Mouse (Mus musculus) CH12.LX (cell line): ENCODE data around the gene Neb. TPM values are rescaled to one million over a fixed set of nuclear protein-coding genes. Genes with fewer than 3 reads are reported as not detected.
A peak's percentile ranks its signal among the peaks of the same experiment; 100 is the strongest.

Experiments
- DNase-seq: peaks from one replicate; pipeline ENCODE4 v3.0.0-alpha.2; 2013; ENCODE audit errors: extremely low read depth
- H3K27ac ChIP-seq: 2 replicates; pipeline ENCODE4 v1.5.1; 2012; ENCODE audit warnings: low read depth, mild to moderate bottlenecking, control low read depth, moderate library complexity; ENCODE audit not compliant: insufficient read depth
- H3K27me3 ChIP-seq: replicated peaks from 2 replicates; pipeline ENCODE3; 2012; ENCODE audit warnings: inconsistent platforms
- H3K36me3 ChIP-seq, 2 experiments: replicated peaks in 1 of 2; 2 replicates each; pipeline versions ENCODE3 to v1.6.1; 2012; ENCODE audit warnings: inconsistent platforms in 1 of 2, low read length in 1 of 2, mild to moderate bottlenecking in 1 of 2, mixed read lengths in 1 of 2, moderate library complexity in 1 of 2; ENCODE audit not compliant: control insufficient read depth in 1 of 2, insufficient read depth in 1 of 2
- H3K4me1 ChIP-seq, 2 experiments: 2 replicates each; pipeline ENCODE4 v1.6.1; 2012; ENCODE audit warnings: inconsistent platforms in 1 of 2, moderate library complexity in 1 of 2; ENCODE audit not compliant: insufficient read depth in 2 of 2, control insufficient read depth in 1 of 2
- H3K4me2 ChIP-seq: 2 replicates; pipeline ENCODE4 v1.6.1; 2012; ENCODE audit warnings: low read depth, mild to moderate bottlenecking, control low read depth; ENCODE audit not compliant: poor library complexity, insufficient read depth, severe bottlenecking
- H3K4me3 ChIP-seq, 3 experiments: fragments of 150-350 bp in 1 of 3; sonication (generic) in 1 of 3; replicated peaks in 1 of 3; 2 replicates each; pipeline versions ENCODE3 to v1.5.1; 2011 to 2012; ENCODE audit warnings: low read depth in 2 of 3, low read length in 2 of 3, mild to moderate bottlenecking in 2 of 3, moderate library complexity in 2 of 3, control low read depth in 1 of 3, improper control_type of control experiment in 1 of 3, inconsistent platforms in 1 of 3, mixed read lengths in 1 of 3; ENCODE audit not compliant: poor library complexity in 1 of 3
- H3K79me2 ChIP-seq: replicated peaks from 2 replicates; pipeline ENCODE4 v1.6.1; 2012; ENCODE audit warnings: mild to moderate bottlenecking, moderate library complexity; ENCODE audit not compliant: control insufficient read depth, poor library complexity, insufficient read depth, severe bottlenecking; ENCODE audit errors: extremely low read depth
- H3K9ac ChIP-seq: 2 replicates; pipeline ENCODE4 v1.6.1; 2012; ENCODE audit warnings: low read depth, mild to moderate bottlenecking, control low read depth, moderate library complexity; ENCODE audit not compliant: insufficient read depth
- H3K9me3 ChIP-seq: replicated peaks from 2 replicates; pipeline ENCODE3; 2012; ENCODE audit warnings: low read length, inconsistent platforms, mixed read lengths
- BHLHE40 ChIP-seq: IDR thresholded peaks from 2 replicates; pipeline ENCODE4 v1.6.1; 2011; ENCODE audit warnings: mild to moderate bottlenecking, low read depth, low read length, improper control_type of control experiment
- CHD1 ChIP-seq: IDR thresholded peaks from 2 replicates; pipeline ENCODE4 v1.6.1; 2012; ENCODE audit warnings: low read depth, low read length, improper control_type of control experiment, inconsistent platforms
- CHD2 ChIP-seq: IDR thresholded peaks from 2 replicates; pipeline ENCODE4 v1.6.1; 2011; ENCODE audit warnings: low read length, improper control_type of control experiment
- CTCF ChIP-seq, 2 experiments: IDR thresholded peaks in 1 of 2; conservative IDR thresholded peaks in 1 of 2; 2 replicates each; pipeline ENCODE4 v1.5.1; 2011 to 2012; ENCODE audit warnings: low read depth in 2 of 2, low read length in 2 of 2, improper control_type of control experiment in 1 of 2, inconsistent platforms in 1 of 2, mild to moderate bottlenecking in 1 of 2, moderate library complexity in 1 of 2
- E2F4 ChIP-seq: IDR thresholded peaks from 2 replicates; pipeline ENCODE4 v1.6.1; 2011; ENCODE audit warnings: low read depth, low read length, improper control_type of control experiment; ENCODE audit not compliant: insufficient replicate concordance
- ELF1 ChIP-seq: IDR thresholded peaks from 2 replicates; pipeline ENCODE4 v1.6.1; 2014; ENCODE audit warnings: low read depth, mild to moderate bottlenecking, inconsistent platforms, low read length, improper control_type of control experiment
- EP300 ChIP-seq: IDR thresholded peaks from 2 replicates; pipeline ENCODE4 v1.6.1; 2011; ENCODE audit warnings: low read length, improper control_type of control experiment
- HCFC1 ChIP-seq: IDR thresholded peaks from 2 replicates; pipeline ENCODE4 v1.6.1; 2012; ENCODE audit warnings: low read depth, mild to moderate bottlenecking, inconsistent platforms, low read length, improper control_type of control experiment
- IRF4 ChIP-seq: IDR thresholded peaks from 2 replicates; pipeline ENCODE4 v1.6.1; 2014; ENCODE audit warnings: low read depth, mild to moderate bottlenecking, inconsistent platforms, low read length, improper control_type of control experiment
- JUND ChIP-seq: conservative IDR thresholded peaks from 2 replicates; pipeline ENCODE4 v1.6.1; 2011; ENCODE audit warnings: low read depth, low read length, improper control_type of control experiment
- MAFK ChIP-seq: IDR thresholded peaks from 2 replicates; pipeline ENCODE4 v1.6.1; 2011; ENCODE audit warnings: low read length, improper control_type of control experiment; ENCODE audit not compliant: insufficient replicate concordance
- MAX ChIP-seq: IDR thresholded peaks from 2 replicates; pipeline ENCODE4 v1.6.1; 2011; ENCODE audit warnings: low read length, improper control_type of control experiment
- MXI1 ChIP-seq: IDR thresholded peaks from 2 replicates; pipeline ENCODE4 v1.6.1; 2011; ENCODE audit warnings: mild to moderate bottlenecking, low read depth, low read length, improper control_type of control experiment
- MYC ChIP-seq: IDR thresholded peaks from 2 replicates; pipeline ENCODE4 v1.6.1; 2011; ENCODE audit warnings: low read depth, mild to moderate bottlenecking, improper control_type of control experiment, low read length
- NELFE ChIP-seq: IDR thresholded peaks from 2 replicates; pipeline ENCODE4 v1.6.1; 2011; ENCODE audit warnings: low read depth, low read length, improper control_type of control experiment
- POLR2A ChIP-seq: IDR thresholded peaks from 2 replicates; pipeline ENCODE4 v1.6.1; 2011; ENCODE audit warnings: low read depth, mild to moderate bottlenecking, improper control_type of control experiment, low read length
- POLR2AphosphoS2 ChIP-seq: IDR thresholded peaks from 2 replicates; pipeline ENCODE4 v1.6.1; 2011; ENCODE audit warnings: low read depth, low read length, improper control_type of control experiment
- RCOR1 ChIP-seq: conservative IDR thresholded peaks from 2 replicates; pipeline ENCODE4 v1.6.1; 2012; ENCODE audit warnings: low read depth, mild to moderate bottlenecking, inconsistent platforms, low read length, improper control_type of control experiment
- SIN3A ChIP-seq: IDR thresholded peaks from 2 replicates; pipeline ENCODE4 v1.6.1; 2012; ENCODE audit warnings: low read length, improper control_type of control experiment, inconsistent platforms
- TBP ChIP-seq: conservative IDR thresholded peaks from 2 replicates; pipeline ENCODE4 v1.6.1; 2011; ENCODE audit warnings: low read depth, low read length, improper control_type of control experiment
- TCF12 ChIP-seq: IDR thresholded peaks from 2 replicates; pipeline ENCODE4 v1.6.1; 2014; ENCODE audit warnings: low read depth, mild to moderate bottlenecking, inconsistent platforms, low read length, improper control_type of control experiment
- USF1 ChIP-seq: IDR thresholded peaks from 2 replicates; pipeline ENCODE4 v1.6.1; 2014; ENCODE audit warnings: low read depth, mild to moderate bottlenecking, inconsistent platforms, low read length, improper control_type of control experiment
- USF2 ChIP-seq: conservative IDR thresholded peaks from 2 replicates; pipeline ENCODE4 v1.6.1; 2011; ENCODE audit warnings: low read depth, low read length, improper control_type of control experiment
- ZMIZ1 ChIP-seq: IDR thresholded peaks from 2 replicates; pipeline ENCODE4 v1.6.1; 2012; ENCODE audit warnings: low read depth, mild to moderate bottlenecking, inconsistent platforms, low read length, improper control_type of control experiment
- ZNF384 ChIP-seq: IDR thresholded peaks from 2 replicates; pipeline ENCODE4 v1.6.1; 2012; ENCODE audit warnings: low read depth, low read length, improper control_type of control experiment, inconsistent platforms
- dilution Hi-C: fragments of 300-500 bp; cut with MboI; formaldehyde crosslinking; loops from 2 replicates; pipeline ENCODE4 v1.14.3; 2020; ENCODE audit warnings: low sequenced_read_pairs; ENCODE audit not compliant: extremely low pct_unique_long_range_greater_than_20kb, extremely low pct_ligation_motif_present
- in situ Hi-C: fragments of 300-500 bp; cut with MboI; formaldehyde crosslinking; loops from 3 replicates; pipeline ENCODE4 v1.14.3; 2019; ENCODE audit warnings: low sequenced_read_pairs, low pct_ligation_motif_present, low pct_unique_long_range_greater_than_20kb, mixed read lengths
- polyA plus RNA-seq: library from polyadenylated mRNA; unstranded; fragments of >175 nt; gene quantifications from 2 replicates; pipeline ENCODE4 v1.2.1, GENCODE M21; 2012; ENCODE audit warnings: low read depth; ENCODE audit not compliant: insufficient read length
- total RNA-seq, 2 experiments: library from RNA; depleted of rRNA; stranded (reverse); fragments of 300-350 nt in 1 of 2; fragments of >200 nt in 1 of 2; gene quantifications; 2 replicates each; pipeline ENCODE4 v1.2.3; 2012 to 2014

Neb gene
- total and polyA plus RNA-seq, 3 experiments = 1.5 to 1.8 (median 1.7) TPM

DNA sequence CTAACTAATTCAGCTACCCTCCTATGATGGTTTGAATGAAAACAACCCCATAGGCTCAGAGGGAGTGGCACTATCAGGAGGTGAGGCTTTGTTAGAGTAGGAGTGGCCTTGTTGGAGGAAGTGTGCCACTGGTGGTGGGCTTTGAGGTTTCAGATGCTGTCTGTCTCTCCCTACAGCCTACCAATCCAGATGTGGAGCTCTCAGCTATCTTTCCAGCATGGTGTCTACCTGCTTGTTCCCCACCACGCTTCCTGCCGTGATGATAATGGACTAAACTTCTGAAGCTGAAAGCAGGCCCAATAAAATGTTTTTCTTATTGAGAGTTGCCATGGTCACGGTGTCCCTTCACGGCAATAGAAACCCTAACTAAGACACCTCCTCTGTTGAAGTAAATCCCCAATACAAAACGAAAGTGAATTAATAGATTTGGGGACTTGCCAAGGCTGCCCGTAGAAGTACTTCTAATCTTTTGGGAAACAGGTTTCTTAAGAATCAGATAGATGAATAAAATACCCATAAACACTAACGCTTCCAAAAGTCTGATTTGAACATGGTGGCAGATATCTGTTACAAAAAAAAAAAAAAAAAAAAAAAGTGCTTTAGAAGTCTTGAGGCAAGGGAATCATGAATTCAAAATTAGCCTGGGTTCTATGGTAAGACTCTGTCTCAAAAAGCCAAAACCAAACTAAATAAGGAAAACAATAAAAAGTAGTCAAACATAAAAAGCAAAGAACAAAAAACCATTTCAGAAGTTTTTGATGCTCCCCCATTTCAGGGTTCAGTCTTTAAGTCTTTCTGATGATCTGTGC, 63.1 kb downstream of the Neb start:
- Histone ChIP-seq H3K4me1 (peaks cover 18 to 62% of the 10 kb centered on the region in 2 experiments), H3K4me2 (peak overlapping the region; percentile 79), H3K27me3 (no peaks in the 10 kb centered on the region), H3K9me3 (no peaks in the 10 kb centered on the region), H3K9ac (peak overlapping the region; percentile 57), H3K27ac (peak overlapping the region; percentile 59), H3K79me2 (no peaks in the 10 kb centered on the region), H3K4me3 (peak overlapping the region; percentile 36 to 41 (median 41)), H3K36me3 (no peaks in the 10 kb centered on the region)
- TF ChIP-seq RCOR1 = no peak; the same call in 1 of the 2 replicates
- peak; percentile 85 for TF ChIP-seq SIN3A
- TF ChIP-seq USF2 = no peak
- TF ChIP-seq MAX = 0 out of 2 replicates have a peak, but pooled peaks have one; percentile 55
- peak; percentile 20 for TF ChIP-seq HCFC1
- TF ChIP-seq POLR2A = peak; percentile 68
- 0 out of 2 replicates have a peak, but pooled peaks have one; percentile 29 for TF ChIP-seq MYC
- TF ChIP-seq MAFK = 0 out of 2 replicates have a peak, but pooled peaks have one; percentile 15
- peak; percentile 50; the same call in 1 of the 2 replicates for TF ChIP-seq EP300
- TF ChIP-seq ELF1 = no peak
- 0 out of 2 replicates have a peak, but pooled peaks have one; percentile 46 for TF ChIP-seq CHD1
- peak; percentile 62; the same call in 1 of the 2 replicates for TF ChIP-seq IRF4
- TF ChIP-seq BHLHE40 = peak; percentile 38; the same call in 1 of the 2 replicates
- no peak for TF ChIP-seq E2F4
- peak; percentile 70 for TF ChIP-seq MXI1
- TF ChIP-seq CHD2 = no peak; the same call in none of the 2 replicates
- TF ChIP-seq JUND = 0 out of 2 replicates have a peak, but pooled peaks have one; percentile 5
- peak; percentile 56; the same call in 1 of the 2 replicates for TF ChIP-seq NELFE
- TF ChIP-seq POLR2AphosphoS2 = no peak
- no peak for TF ChIP-seq USF1
- no peak for TF ChIP-seq ZMIZ1
- peak; percentile 88 for TF ChIP-seq ZNF384
- TF ChIP-seq TBP = peak; percentile 58; the same call in 1 of the 2 replicates
- TF ChIP-seq CTCF (conservative IDR thresholded peaks at IDR 0.05 in 1 of 2, IDR thresholded peaks at IDR 0.05 in 1 of 2; ENCODE audit: low read depth in 2 of 2, low read length in 2 of 2) = no peak
- TF ChIP-seq TCF12 = peak; percentile 74
- dilution Hi-C loops (no loop called here), in situ Hi-C loops (loop anchor here (10.0 kb wide), 1 partner anchor 100 kb away; no protein-coding TSS in a partner anchor)
- DNase-seq = peak; percentile 87
